Mouse (Mus musculus) Patski (cell line): ENCODE results near the gene Cttnbp2nl. TPM values are rescaled to one million over a fixed set of nuclear protein-coding genes. Genes with fewer than 3 reads are reported as not detected.
A peak's percentile ranks its signal among the peaks of the same experiment; 100 is the strongest.

Experiments
- ATAC-seq: fragments of 100-300 bp; one replicate; pipeline ENCODE4 v1.8.0; 2021
- CTCF ChIA-PET: fragments of 350-600 bp; sonication (Branson Sonifier 250); formaldehyde crosslinking; loops from one replicate; lab custom pipeline; 2022; ENCODE audit warnings: inconsistent platforms; lab: Charles Lee
- POLR2A ChIA-PET: fragments of 350-600 bp; sonication (Branson Sonifier 250); formaldehyde crosslinking; loops from one replicate; lab custom pipeline; 2022; ENCODE audit warnings: antibody characterized with exemption, inconsistent platforms; lab: Charles Lee
- DNase-seq: peaks from one replicate; pipeline ENCODE4 v3.0.0-alpha.2; 2011; ENCODE audit warnings: low read depth, low spot score
- H3K27me3 ChIP-seq: fragments of 371-371 bp; one replicate; pipeline ENCODE4 v1.5.1; 2021
- CTCF ChIP-seq: fragments of 100-300 bp; IDR thresholded peaks from one replicate; pipeline ENCODE4 v1.5.1; 2021
- in situ Hi-C: fragments of 300-500 bp; cut with MboI; formaldehyde crosslinking; loops from 3 replicates; pipeline ENCODE4 v1.11.1; 2018; ENCODE audit warnings: low pct_unique_long_range_greater_than_20kb, mixed read lengths
- polyA plus RNA-seq: library from polyadenylated mRNA; unstranded; gene quantifications from one replicate; pipeline ENCODE4 v1.2.3, GENCODE M21; 2021

Gene Cttnbp2nl
- 46.4 TPM for polyA plus RNA-seq

DNA sequence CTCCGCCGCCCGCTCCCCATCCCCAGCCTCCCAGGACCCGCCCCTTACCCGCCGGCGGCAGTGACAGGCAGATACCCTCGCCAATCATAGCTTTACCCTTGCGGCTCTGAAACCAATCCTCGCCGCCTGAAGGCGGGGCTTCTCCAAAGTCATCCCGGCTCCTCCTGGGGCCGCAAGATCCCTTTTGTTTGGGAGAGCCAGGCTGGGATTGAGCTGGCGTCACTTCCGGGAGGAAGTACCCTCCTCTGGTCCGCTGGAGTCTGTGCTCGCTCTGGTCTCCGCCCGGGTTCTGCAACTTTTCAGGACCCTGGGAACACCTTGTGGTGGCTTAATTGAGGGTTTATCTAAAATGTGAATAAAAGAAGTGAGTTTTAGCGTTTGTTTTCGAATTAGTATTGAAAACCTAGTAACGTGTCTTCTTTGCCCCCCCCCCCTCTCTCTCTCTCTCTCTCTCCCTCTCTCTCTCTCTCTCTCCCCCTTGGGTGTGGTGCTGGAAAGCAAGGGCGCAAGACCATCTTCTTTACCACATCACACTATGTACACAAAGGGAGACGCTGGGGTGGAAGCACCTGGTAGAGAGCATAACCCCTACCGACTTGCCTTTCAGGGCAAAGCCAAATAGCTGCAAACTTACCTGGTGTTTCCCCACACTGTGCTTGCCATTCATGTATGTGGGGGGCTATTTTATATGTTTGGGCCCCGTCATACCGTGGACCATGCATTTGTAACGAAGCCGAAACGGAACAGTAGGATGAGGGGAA lies at the start of gene Cttnbp2nl:
Gene Cttnbp2nl (minus strand): TSS at position 210 of the 761 bp plus-strand sequence.
- CTCF ChIA-PET = interaction anchor here (1.3 kb wide), 2 partner anchors 53 to 60 kb away, joined by 3 read pairs; no protein-coding TSS in a partner anchor
- no peaks in the 10 kb centered on the region for H3K27me3 ChIP-seq
- in situ Hi-C loops = loop anchor here (5.0 to 10.0 kb wide), 4 partner anchors 46 to 528 kb away; partner anchors contain the start of gene Rhoc
- DNase-seq (peak; percentile 99), ATAC-seq (peak; percentile 86)
- no peak for TF ChIP-seq CTCF
- POLR2A ChIA-PET = interaction anchor here (0.6 to 1.0 kb wide), 4 partner anchors 55 to 404 kb away, joined by 3 to 7 read pairs (median 4); no protein-coding TSS in a partner anchor

DNA sequence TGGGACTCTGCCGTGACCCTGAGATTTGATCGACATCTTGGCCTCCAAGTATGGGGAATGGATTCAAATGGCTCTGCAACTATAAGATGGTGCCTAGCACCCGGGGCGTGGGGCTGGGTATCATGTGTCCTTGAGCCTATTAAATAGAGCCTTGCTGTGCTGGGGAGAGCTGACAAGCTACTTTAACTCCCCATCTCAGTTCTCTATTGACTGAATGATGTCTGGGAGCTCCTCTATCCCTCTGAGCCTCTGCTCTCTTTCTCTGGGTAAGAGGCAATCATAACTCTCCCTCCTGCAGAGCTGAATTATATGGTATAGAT lies 47.3 kb upstream of the Cttnbp2nl start:
- in situ Hi-C loops = no loop called here
- POLR2A ChIA-PET = interaction anchor here (0.6 kb wide), 1 partner anchor 277 kb away, joined by 3 read pairs; no protein-coding TSS in a partner anchor
- H3K27me3 ChIP-seq = peaks cover 14% of the 10 kb centered on the region
- ATAC-seq (no peak), DNase-seq (no peak)
- no peak for TF ChIP-seq CTCF
- CTCF ChIA-PET = interaction anchor here (1.1 kb wide), 1 partner anchor 23 kb away, joined by 3 read pairs; no protein-coding TSS in a partner anchor

DNA sequence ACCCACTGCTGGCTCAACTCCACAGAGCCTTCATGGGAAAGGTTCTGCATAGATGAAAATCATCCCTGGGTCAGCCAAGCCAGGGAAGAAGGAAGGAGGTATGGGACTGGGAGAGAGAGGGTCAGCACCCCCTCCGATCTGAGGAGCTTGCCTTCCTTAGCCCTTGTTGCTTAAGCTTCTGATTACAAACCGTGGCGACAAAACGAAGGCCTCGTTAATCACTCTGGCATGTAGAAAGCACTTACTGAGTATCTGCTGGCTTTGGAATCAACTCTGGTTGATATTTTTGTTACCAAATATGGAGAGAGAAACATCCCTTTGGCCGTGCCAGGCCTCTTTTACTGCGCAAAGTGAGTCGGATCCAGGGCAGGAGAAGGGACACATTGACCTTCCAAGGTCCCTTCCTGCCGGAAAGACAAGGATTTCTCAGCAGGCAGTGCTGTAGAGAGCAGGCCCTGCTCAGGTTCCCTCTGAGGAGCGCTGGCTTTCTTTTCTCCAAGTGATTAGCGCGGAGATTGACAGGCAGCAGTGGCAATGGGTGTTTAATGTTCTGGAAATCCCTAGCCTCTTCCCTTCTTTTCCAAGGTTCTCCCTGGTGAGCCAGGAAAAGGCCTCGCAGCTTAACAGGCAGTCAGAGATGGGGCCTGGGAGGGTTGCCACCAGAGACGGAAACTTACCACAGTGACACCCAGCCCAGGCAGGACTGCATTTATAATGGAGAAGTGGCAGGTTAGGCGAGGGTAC lies 46.8 kb upstream of the Cttnbp2nl start:
- in situ Hi-C loops = no loop called here
- no peak for TF ChIP-seq CTCF
- no peak for ATAC-seq
- H3K27me3 ChIP-seq = peaks cover 16% of the 10 kb centered on the region
- POLR2A ChIA-PET = interaction anchor here (0.6 kb wide), 1 partner anchor 277 kb away, joined by 3 read pairs; no protein-coding TSS in a partner anchor
- CTCF ChIA-PET = interaction anchor here (1.1 kb wide), 1 partner anchor 24 kb away, joined by 3 read pairs; no protein-coding TSS in a partner anchor
- DNase-seq = no peak

DNA sequence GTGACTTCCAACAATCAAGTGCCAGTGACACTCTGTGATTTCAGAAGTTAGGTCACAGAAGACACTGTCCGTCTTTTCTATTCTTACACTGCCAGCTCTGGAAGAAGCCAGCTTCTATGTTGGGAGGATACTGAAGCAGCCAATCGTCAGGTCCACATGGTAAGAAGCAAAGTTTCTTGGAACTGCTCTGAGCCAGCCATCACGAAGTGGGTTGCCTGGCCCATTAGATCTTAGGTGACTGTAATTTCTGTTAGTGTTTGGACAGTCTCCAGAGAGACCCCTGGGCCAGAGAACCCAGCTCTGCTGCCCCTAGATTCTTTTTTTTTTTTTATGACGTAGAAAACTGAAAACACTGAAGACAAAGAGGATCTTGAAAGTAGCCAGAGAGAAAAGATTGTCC lies 44.6 kb upstream of the Cttnbp2nl start:
- no peak for TF ChIP-seq CTCF
- in situ Hi-C loops = no loop called here
- POLR2A ChIA-PET = no interaction called here

DNA sequence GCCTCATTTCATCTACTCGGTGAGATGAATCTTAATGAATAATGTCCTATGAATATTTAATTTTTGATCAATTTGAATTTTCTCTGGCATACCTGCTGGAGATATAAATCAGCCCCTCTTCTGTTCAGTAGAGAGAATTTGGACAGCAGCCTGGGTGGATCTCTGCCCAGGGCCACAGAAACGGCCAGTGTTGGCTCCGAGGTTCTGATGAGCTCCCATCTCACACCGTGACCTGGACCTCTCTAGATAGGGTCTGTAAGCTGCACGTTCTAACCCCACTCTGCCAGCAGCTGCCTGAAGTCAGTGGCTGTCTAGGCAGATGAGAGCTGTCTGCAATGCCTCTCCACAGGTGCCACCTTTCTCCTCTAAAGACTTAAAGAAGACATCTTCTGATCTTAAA lies 42.1 kb upstream of the Cttnbp2nl start:
- DNase-seq (no peak), ATAC-seq (no peak)
- peaks cover 3% of the 10 kb centered on the region for H3K27me3 ChIP-seq
- ChIA-PET POLR2A (no interaction called here), CTCF (interaction anchor here (0.8 to 2.3 kb wide), 5 partner anchors 9 to 100 kb away, joined by 3 to 12 read pairs (median 3); no protein-coding TSS in a partner anchor)
- TF ChIP-seq CTCF = no peak
- in situ Hi-C loops = no loop called here

More for the DNA sequence above, 44.6 kb upstream of the Cttnbp2nl start:
- CTCF ChIA-PET = interaction anchor here (1.2 to 1.4 kb wide), 2 partner anchors 10 to 105 kb away, joined by 3 read pairs; no protein-coding TSS in a partner anchor
- DNase-seq = no peak
- ATAC-seq = no peak
- peaks cover 5% of the 10 kb centered on the region for H3K27me3 ChIP-seq

DNA sequence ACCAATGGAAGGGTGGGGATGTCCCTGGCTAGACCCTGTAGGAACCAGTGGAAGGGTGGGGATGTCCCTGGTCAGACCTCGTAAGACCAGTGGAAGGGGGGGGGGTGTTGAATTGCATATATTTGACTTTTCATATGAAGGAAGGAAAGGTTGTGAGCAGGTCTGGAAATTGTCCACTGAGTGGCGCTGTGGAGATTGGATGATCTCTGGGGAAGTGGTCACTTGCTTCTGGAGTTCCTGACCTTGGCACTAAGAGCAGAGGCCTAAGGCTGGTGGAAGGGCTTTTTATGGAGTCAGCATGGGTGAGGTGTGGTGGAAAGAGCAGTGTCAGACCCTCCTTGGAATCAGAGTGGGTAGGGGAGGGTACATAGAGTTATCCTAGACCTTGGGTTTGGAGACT lies 41.5 kb upstream of the Cttnbp2nl start:
- ATAC-seq (no peak), DNase-seq (no peak)
- ChIA-PET POLR2A (no interaction called here), CTCF (interaction anchor here (0.8 to 2.3 kb wide), 4 partner anchors 8 to 99 kb away, joined by 3 to 12 read pairs (median 3); no protein-coding TSS in a partner anchor)
- H3K27me3 ChIP-seq = peaks cover 3% of the 10 kb centered on the region
- in situ Hi-C loops = no loop called here
- peak; percentile 48 for TF ChIP-seq CTCF

DNA sequence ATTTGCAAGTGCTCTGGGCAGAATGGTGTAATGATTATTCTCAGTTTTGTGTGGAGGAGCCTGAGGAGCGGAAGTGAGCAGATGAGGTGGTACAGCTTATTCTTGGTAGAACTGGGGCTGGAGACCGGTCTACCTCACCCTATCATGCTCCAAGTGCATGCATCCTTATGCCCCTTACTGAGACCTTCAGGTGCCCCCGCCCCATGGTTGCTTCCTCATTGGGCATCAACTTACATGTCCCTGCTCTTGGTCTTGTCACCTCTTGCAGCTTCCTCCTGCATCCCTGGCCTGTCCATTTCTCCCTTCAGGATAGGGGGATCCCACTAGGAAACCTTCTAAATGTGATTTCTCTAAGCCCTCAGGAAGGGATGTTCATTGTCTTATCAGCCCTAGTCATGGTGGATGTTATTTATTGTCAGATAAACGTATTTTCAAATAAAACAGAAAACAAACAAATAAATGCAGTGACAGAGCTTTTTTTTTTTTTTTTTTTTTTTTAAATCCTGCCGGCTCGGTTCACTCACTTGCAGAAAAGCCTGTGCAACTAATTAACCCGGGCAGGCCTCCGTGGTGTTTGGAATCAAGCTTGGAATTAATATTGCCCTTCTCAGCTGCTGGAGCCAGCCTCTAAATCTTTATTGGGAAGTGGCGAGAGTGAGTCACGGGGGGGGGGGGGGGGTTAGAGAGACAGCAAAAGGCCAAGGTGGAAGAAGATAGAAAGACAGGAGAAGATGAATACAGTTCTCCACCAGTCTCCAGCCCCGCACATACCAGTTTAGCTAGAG lies 40.0 kb upstream of the Cttnbp2nl start:
- CTCF ChIA-PET = interaction anchor here (0.6 to 2.3 kb wide), 5 partner anchors 11 to 563 kb away, joined by 3 to 6 read pairs (median 3); no protein-coding TSS in a partner anchor
- DNase-seq (no peak), ATAC-seq (peak; percentile 22)
- peaks cover 3% of the 10 kb centered on the region for H3K27me3 ChIP-seq
- POLR2A ChIA-PET = interaction anchor here (0.6 to 0.7 kb wide), 2 partner anchors 99 to 322 kb away, joined by 3 to 5 read pairs; no protein-coding TSS in a partner anchor
- in situ Hi-C loops = no loop called here
- no peak for TF ChIP-seq CTCF

DNA sequence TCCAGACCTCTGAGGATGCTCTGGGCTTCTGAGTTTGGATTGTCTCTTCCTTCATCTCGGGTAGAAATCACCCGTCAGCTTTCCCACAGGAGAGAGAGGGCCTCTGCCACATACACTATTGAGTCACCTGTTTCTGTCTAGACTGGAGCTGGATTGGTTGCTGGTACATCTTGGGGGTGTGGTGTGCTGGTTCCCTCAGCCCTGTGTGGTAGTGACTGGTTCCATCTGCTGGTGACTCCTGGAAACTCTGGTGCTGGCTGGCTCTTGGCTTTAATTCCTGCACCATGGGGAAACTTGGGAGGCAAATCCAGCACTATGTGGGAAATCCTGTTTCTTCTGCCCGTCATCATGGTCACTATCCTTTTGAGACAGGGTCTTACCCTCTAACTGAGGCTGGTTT lies 38.0 kb upstream of the Cttnbp2nl start:
- peaks cover 3% of the 10 kb centered on the region for H3K27me3 ChIP-seq
- in situ Hi-C loops = no loop called here
- ChIA-PET POLR2A (no interaction called here), CTCF (interaction anchor here (0.7 to 5.8 kb wide), 10 partner anchors 9 to 584 kb away, joined by 3 to 39 read pairs (median 4); no protein-coding TSS in a partner anchor)
- TF ChIP-seq CTCF = peak; percentile 95
- peak; percentile 46 for DNase-seq
- peak; percentile 93 for ATAC-seq

DNA sequence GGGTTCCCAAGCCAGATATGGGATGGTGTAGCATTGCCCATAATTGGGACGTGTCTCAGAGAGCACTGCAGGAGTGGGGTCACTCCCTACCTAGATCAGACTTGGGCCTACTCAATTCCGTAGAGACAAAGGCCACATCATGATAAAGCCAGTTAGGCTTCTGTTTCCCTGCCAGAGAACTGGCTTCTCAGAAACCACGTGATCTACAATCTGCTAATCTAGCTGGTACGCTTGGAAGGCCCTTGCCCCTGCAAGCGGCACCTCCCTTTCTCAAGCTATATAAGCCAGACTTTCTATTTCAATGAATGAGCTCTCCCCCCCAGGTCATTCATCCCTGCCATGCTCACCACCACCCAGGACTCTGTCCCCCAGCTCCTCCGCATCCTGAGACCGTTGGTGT lies 37.2 kb upstream of the Cttnbp2nl start:
- peaks cover 3% of the 10 kb centered on the region for H3K27me3 ChIP-seq
- POLR2A ChIA-PET = no interaction called here
- no peak for TF ChIP-seq CTCF
- ATAC-seq (no peak), DNase-seq (no peak)
- in situ Hi-C loops = no loop called here
- CTCF ChIA-PET = interaction anchor here (0.8 to 5.8 kb wide), 7 partner anchors 8 to 584 kb away, joined by 3 to 39 read pairs (median 4); no protein-coding TSS in a partner anchor
